Mouse (Mus musculus): ENCODE data around the gene Ubl7.

DNA sequence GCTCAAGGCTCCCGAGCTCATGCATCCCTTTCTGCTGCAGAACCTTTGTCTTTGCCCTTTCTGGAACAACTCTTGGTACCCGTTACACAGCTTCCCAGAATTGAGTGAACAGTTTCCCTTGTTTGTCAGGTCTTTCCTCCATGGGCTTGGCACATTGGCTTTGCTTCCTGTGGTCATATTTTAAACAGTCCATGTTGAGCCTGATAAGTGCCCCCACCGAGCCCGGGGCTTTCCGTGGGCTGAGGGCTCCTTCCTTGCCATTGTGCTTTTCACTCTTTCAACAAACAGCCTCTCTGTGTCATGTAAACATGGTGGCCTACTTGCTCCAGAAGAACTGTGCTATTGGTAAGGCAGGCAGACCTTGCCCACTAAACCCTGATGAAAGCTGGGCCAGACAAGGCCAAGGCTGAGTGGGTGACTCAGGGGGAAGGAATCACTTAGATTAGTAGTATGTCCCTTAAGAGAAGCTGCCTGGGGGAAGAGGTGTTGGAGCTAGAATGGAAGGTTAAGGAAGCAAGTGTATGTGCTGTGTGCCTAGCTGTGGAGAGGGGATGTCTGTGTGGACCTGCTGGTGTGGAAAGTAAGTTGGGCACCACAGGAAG lies 20.5 kb downstream of the Ubl7 start:
- TF ChIP-seq CTCF (IDR thresholded peaks at IDR 0.05; ENCODE audit: low read depth) (no peak), EP300 (optimal IDR thresholded peaks at IDR 0.05) (no peak)
